Mouse (Mus musculus) spleen, postnatal 36 days (tissue): ENCODE data around the gene Olfr1008.
"Not testable (repeated sequence)": the region's sequence is repeated elsewhere in the genome, so short reads cannot be mapped to it uniquely, and the experiment has no call there.

Experiments
- DNase-seq, 2 experiments: peaks; one replicate each; pipeline ENCODE4 v3.0.0; 2022; ENCODE audit warnings: low spot score in 2 of 2, mixed read lengths in 1 of 2

The Olfr1008 gene

GRCm38 (mm10) chr2:85689131-85689530 lies at the start of gene Olfr1008:
TSS of gene Olfr1008 (plus strand) at chr2:85689431.
- DNase-seq: no peak

DNA sequence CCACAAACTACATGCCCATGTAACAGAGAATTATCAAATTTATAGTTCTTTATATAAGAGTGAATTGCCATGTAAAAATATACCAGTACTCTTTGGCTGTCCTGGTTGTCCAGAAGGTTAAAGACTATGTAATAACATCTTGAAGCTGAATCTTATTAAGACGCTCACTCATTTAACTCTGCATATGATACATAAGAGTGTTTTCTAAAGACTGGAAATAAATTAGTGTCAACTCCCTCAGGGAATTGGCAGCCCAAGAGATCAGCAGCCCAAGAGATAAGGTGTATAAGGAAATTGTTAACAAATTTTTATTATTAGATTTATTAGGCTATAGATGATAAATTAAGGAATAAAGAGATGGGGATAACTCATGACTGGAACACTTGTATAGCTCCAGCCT lies 38.6 kb upstream of the Olfr1008 start, which contains the start of gene Olfr1002:
TSS of gene Olfr1002 (minus strand) at position 101 of the 400 bp plus-strand sequence.
- no peak for DNase-seq

DNA sequence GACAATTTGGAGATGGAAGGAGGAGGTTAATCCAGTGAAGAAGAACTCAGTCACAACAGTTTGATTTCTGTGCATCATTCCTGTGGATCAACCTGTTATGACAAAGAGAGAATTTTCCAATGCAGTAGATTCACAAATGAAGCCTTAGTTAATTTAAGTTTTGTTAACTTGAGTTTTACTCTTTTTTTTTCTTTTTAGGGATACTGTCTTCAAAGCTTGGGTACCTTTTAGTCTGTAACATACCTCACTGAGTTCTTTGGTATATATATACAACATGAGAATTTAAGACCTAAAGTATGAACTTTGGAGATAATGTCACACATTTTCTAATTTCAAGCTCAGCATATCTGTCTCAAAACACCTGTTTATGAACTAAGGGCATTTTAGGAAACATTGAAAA lies 24.9 kb upstream of the Olfr1008 start, which contains the start of gene Olfr154:
TSS of gene Olfr154 (minus strand) at position 101 of the 400 bp plus-strand sequence.
- DNase-seq: not testable (repeated sequence)

GRCm38 (mm10) chr2:85678667-85679066 lies 10.6 kb upstream of the Olfr1008 start, which contains the start of gene Olfr1006:
TSS of gene Olfr1006 (minus strand) at chr2:85678767.
- no peak for DNase-seq

DNA sequence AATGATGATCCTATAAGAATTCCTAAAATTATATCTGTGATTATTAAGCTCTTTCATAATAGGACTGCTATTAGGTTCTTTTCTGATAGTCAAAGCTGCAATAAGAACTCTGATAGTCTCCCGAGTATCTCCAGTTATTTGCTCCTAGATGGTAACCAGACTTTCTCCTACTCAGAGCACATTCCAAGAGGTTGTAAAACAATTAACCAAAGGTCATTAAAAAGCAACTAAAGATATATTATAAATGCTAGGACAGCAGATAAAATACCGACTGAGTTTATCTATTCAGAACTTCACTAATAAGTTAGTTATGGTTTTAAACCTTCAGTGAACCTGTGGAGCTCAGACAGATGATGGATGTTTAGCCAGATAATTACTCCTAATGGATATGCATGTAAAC lies 21.4 kb downstream of the Olfr1008 start:
- not testable (repeated sequence) for DNase-seq

- no peak for DNase-seq
Measured at GRCm38 (mm10) chr2:85711159-85711558, 21.9 kb downstream of the Olfr1008 start.

GRCm38 (mm10) chr2:85715119-85715518 lies 25.9 kb downstream of the Olfr1008 start, which contains the start of gene Olfr1009:
TSS of gene Olfr1009 (plus strand) at chr2:85715419.
- no peak for DNase-seq

DNA sequence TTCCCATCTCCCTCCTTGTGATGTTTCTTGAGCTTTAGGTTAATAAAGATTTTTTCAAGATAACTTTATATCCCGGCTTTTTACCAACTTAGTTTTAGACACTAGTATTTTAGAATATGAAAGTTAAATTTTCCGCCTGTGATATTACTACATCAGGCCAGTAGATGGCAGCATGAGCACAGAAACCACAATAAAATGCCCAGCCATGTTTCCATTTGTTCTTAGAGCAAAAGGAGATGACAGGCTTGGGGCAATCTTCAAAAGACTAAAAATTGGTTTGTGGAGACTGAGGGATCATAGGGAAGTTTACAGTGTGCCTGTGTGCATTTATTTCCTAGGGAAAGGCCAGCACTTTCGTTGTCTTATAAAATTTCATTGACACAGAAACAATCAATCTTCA lies 36.6 kb downstream of the Olfr1008 start:
- no peak for DNase-seq
